Mouse (Mus musculus) CH12.LX (cell line): ENCODE results near the gene 2610301B20Rik. TPM values are rescaled to one million over a fixed set of nuclear protein-coding genes. Genes with fewer than 3 reads are reported as not detected.

Experiments
- DNase-seq: peaks from one replicate; pipeline ENCODE4 v3.0.0-alpha.2; 2013; ENCODE audit errors: extremely low read depth
- H3K27ac ChIP-seq: 2 replicates; pipeline ENCODE4 v1.5.1; 2012; ENCODE audit warnings: low read depth, mild to moderate bottlenecking, control low read depth, moderate library complexity; ENCODE audit not compliant: insufficient read depth
- H3K27me3 ChIP-seq: replicated peaks from 2 replicates; pipeline ENCODE3; 2012; ENCODE audit warnings: inconsistent platforms
- H3K36me3 ChIP-seq, 2 experiments: replicated peaks in 1 of 2; 2 replicates each; pipeline versions ENCODE3 to v1.6.1; 2012; ENCODE audit warnings: inconsistent platforms in 1 of 2, low read length in 1 of 2, mild to moderate bottlenecking in 1 of 2, mixed read lengths in 1 of 2, moderate library complexity in 1 of 2; ENCODE audit not compliant: control insufficient read depth in 1 of 2, insufficient read depth in 1 of 2
- H3K4me1 ChIP-seq, 2 experiments: 2 replicates each; pipeline ENCODE4 v1.6.1; 2012; ENCODE audit warnings: inconsistent platforms in 1 of 2, moderate library complexity in 1 of 2; ENCODE audit not compliant: insufficient read depth in 2 of 2, control insufficient read depth in 1 of 2
- H3K4me2 ChIP-seq: 2 replicates; pipeline ENCODE4 v1.6.1; 2012; ENCODE audit warnings: low read depth, mild to moderate bottlenecking, control low read depth; ENCODE audit not compliant: poor library complexity, insufficient read depth, severe bottlenecking
- H3K4me3 ChIP-seq, 3 experiments: fragments of 150-350 bp in 1 of 3; sonication (generic) in 1 of 3; replicated peaks in 1 of 3; 2 replicates each; pipeline versions ENCODE3 to v1.5.1; 2011 to 2012; ENCODE audit warnings: low read depth in 2 of 3, low read length in 2 of 3, mild to moderate bottlenecking in 2 of 3, moderate library complexity in 2 of 3, control low read depth in 1 of 3, improper control_type of control experiment in 1 of 3, inconsistent platforms in 1 of 3, mixed read lengths in 1 of 3; ENCODE audit not compliant: poor library complexity in 1 of 3
- H3K79me2 ChIP-seq: replicated peaks from 2 replicates; pipeline ENCODE4 v1.6.1; 2012; ENCODE audit warnings: mild to moderate bottlenecking, moderate library complexity; ENCODE audit not compliant: control insufficient read depth, poor library complexity, insufficient read depth, severe bottlenecking; ENCODE audit errors: extremely low read depth
- H3K9ac ChIP-seq: 2 replicates; pipeline ENCODE4 v1.6.1; 2012; ENCODE audit warnings: low read depth, mild to moderate bottlenecking, control low read depth, moderate library complexity; ENCODE audit not compliant: insufficient read depth
- H3K9me3 ChIP-seq: replicated peaks from 2 replicates; pipeline ENCODE3; 2012; ENCODE audit warnings: low read length, inconsistent platforms, mixed read lengths
- BHLHE40 ChIP-seq: IDR thresholded peaks from 2 replicates; pipeline ENCODE4 v1.6.1; 2011; ENCODE audit warnings: mild to moderate bottlenecking, low read depth, low read length, improper control_type of control experiment
- CTCF ChIP-seq, 2 experiments: IDR thresholded peaks in 1 of 2; conservative IDR thresholded peaks in 1 of 2; 2 replicates each; pipeline ENCODE4 v1.5.1; 2011 to 2012; ENCODE audit warnings: low read depth in 2 of 2, low read length in 2 of 2, improper control_type of control experiment in 1 of 2, inconsistent platforms in 1 of 2, mild to moderate bottlenecking in 1 of 2, moderate library complexity in 1 of 2
- E2F4 ChIP-seq: IDR thresholded peaks from 2 replicates; pipeline ENCODE4 v1.6.1; 2011; ENCODE audit warnings: low read depth, low read length, improper control_type of control experiment; ENCODE audit not compliant: insufficient replicate concordance
- EP300 ChIP-seq: IDR thresholded peaks from 2 replicates; pipeline ENCODE4 v1.6.1; 2011; ENCODE audit warnings: low read length, improper control_type of control experiment
- GABPA ChIP-seq: IDR thresholded peaks from 2 replicates; pipeline ENCODE4 v1.6.1; 2012; ENCODE audit warnings: low read depth, low read length, improper control_type of control experiment, inconsistent platforms; ENCODE audit not compliant: insufficient replicate concordance
- HCFC1 ChIP-seq: IDR thresholded peaks from 2 replicates; pipeline ENCODE4 v1.6.1; 2012; ENCODE audit warnings: low read depth, mild to moderate bottlenecking, inconsistent platforms, low read length, improper control_type of control experiment
- MEF2A ChIP-seq: IDR thresholded peaks from 2 replicates; pipeline ENCODE4 v1.6.1; 2014; ENCODE audit warnings: low read depth, mild to moderate bottlenecking, inconsistent platforms, low read length, improper control_type of control experiment, borderline replicate concordance
- NRF1 ChIP-seq: IDR thresholded peaks from 2 replicates; pipeline ENCODE4 v1.6.1; 2014; ENCODE audit warnings: low read depth, mild to moderate bottlenecking, inconsistent platforms, low read length, improper control_type of control experiment, moderate library complexity
- POLR2A ChIP-seq: IDR thresholded peaks from 2 replicates; pipeline ENCODE4 v1.6.1; 2011; ENCODE audit warnings: low read depth, mild to moderate bottlenecking, improper control_type of control experiment, low read length
- RCOR1 ChIP-seq: conservative IDR thresholded peaks from 2 replicates; pipeline ENCODE4 v1.6.1; 2012; ENCODE audit warnings: low read depth, mild to moderate bottlenecking, inconsistent platforms, low read length, improper control_type of control experiment
- USF1 ChIP-seq: IDR thresholded peaks from 2 replicates; pipeline ENCODE4 v1.6.1; 2014; ENCODE audit warnings: low read depth, mild to moderate bottlenecking, inconsistent platforms, low read length, improper control_type of control experiment
- ZC3H11A ChIP-seq: IDR thresholded peaks from 2 replicates; pipeline ENCODE4 v1.6.1; 2012; ENCODE audit warnings: low read depth, mild to moderate bottlenecking, inconsistent platforms, low read length, improper control_type of control experiment
- ZKSCAN1 ChIP-seq: IDR thresholded peaks from 2 replicates; pipeline ENCODE4 v1.6.1; 2012; ENCODE audit warnings: low read depth, inconsistent platforms, low read length, improper control_type of control experiment, borderline replicate concordance
- ZNF384 ChIP-seq: IDR thresholded peaks from 2 replicates; pipeline ENCODE4 v1.6.1; 2012; ENCODE audit warnings: low read depth, low read length, improper control_type of control experiment, inconsistent platforms
- dilution Hi-C: fragments of 300-500 bp; cut with MboI; formaldehyde crosslinking; loops from 2 replicates; pipeline ENCODE4 v1.14.3; 2020; ENCODE audit warnings: low sequenced_read_pairs; ENCODE audit not compliant: extremely low pct_unique_long_range_greater_than_20kb, extremely low pct_ligation_motif_present
- in situ Hi-C: fragments of 300-500 bp; cut with MboI; formaldehyde crosslinking; loops from 3 replicates; pipeline ENCODE4 v1.14.3; 2019; ENCODE audit warnings: low sequenced_read_pairs, low pct_ligation_motif_present, low pct_unique_long_range_greater_than_20kb, mixed read lengths
- polyA plus RNA-seq: library from polyadenylated mRNA; unstranded; fragments of >175 nt; gene quantifications from 2 replicates; pipeline ENCODE4 v1.2.1, GENCODE M21; 2012; ENCODE audit warnings: low read depth; ENCODE audit not compliant: insufficient read length
- total RNA-seq, 2 experiments: library from RNA; depleted of rRNA; stranded (reverse); fragments of 300-350 nt in 1 of 2; fragments of >200 nt in 1 of 2; gene quantifications; 2 replicates each; pipeline ENCODE4 v1.2.3; 2012 to 2014

2610301B20Rik gene
- total and polyA plus RNA-seq, 3 experiments, result 7.9 to 27.4 (median 22.5) TPM

- in situ Hi-C loops, result no loop called here
- H3K9me3 ChIP-seq, result no peaks in the 10 kb centered on the region
- no peak for DNase-seq
- H3K36me3 ChIP-seq, result no peaks in the 10 kb centered on the region
- H3K4me1 ChIP-seq, result 0 out of 4 replicates have a peak, but pooled peaks cover 0 to 2% of the 10 kb centered on the region in 2 experiments
- no peak overlapping the region for H3K4me3 ChIP-seq
- H3K4me2 ChIP-seq, result no peak overlapping the region
- no peak for TF ChIP-seq ZKSCAN1
- no peak for TF ChIP-seq RCOR1
- no peak for TF ChIP-seq ZC3H11A
- no peak for TF ChIP-seq BHLHE40
- no peak for TF ChIP-seq POLR2A
- no peak overlapping the region for H3K27ac ChIP-seq
- H3K27me3 ChIP-seq, result no peaks in the 10 kb centered on the region
- no peaks in the 10 kb centered on the region for H3K79me2 ChIP-seq
- dilution Hi-C loops, result no loop called here
- H3K9ac ChIP-seq, result no peak overlapping the region
Measured at GRCm38 (mm10) chr4:10859174-10859573, 15.1 kb upstream of the 2610301B20Rik start.

DNA sequence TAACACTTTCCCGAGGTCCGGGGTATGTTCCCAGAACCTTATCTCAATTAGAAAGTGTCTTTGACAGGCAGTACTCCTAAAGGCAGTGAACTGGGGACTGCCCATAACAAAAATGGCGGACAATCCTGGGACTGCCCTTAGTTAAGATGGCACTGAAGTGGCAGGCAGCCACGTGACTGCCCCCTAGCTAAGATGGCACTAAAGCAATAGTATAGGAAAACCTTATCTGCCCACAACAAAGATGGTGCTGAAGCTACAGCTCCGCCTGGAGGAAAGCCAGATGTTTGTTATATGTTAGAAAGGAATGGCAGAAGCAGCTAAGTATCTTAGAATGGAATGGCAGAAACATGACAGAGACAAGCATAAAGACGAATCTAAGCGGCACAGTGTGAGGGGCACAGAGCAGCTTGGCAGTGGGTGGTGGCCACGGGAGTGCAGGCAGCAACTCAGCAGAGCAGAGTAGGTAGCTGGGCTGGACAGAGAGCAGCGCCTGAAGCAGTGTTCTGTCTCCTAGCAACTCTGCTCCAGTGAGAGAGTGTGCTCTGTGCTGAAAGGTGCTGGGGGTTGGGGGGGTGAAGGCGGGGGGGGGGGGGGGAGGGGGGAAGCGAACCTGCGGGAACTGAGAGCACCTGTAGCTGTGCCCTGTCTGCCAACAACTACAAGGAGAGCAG lies 14.3 kb upstream of the 2610301B20Rik start:
- Histone ChIP-seq H3K4me1 (0 out of 4 replicates have a peak, but pooled peaks cover 0 to 2% of the 10 kb centered on the region in 2 experiments), H3K4me3 (no peak overlapping the region), H3K79me2 (no peaks in the 10 kb centered on the region), H3K27me3 (no peaks in the 10 kb centered on the region), H3K4me2 (no peak overlapping the region), H3K9me3 (peaks cover 2% of the 10 kb centered on the region), H3K36me3 (no peaks in the 10 kb centered on the region), H3K9ac (no peak overlapping the region), H3K27ac (no peak overlapping the region)
- peak; percentile 60 for TF ChIP-seq HCFC1
- TF ChIP-seq USF1, result peak; percentile 36; the same call in 1 of the 2 replicates
- TF ChIP-seq GABPA, result no peak
- no peak for TF ChIP-seq CTCF (conservative IDR thresholded peaks at IDR 0.05 in 1 of 2, IDR thresholded peaks at IDR 0.05 in 1 of 2; ENCODE audit: low read depth in 2 of 2, low read length in 2 of 2)
- TF ChIP-seq MEF2A, result no peak
- no peak for TF ChIP-seq E2F4
- no peak for TF ChIP-seq ZNF384
- TF ChIP-seq EP300, result no peak
- TF ChIP-seq NRF1, result peak; percentile 66
- dilution Hi-C loops, result no loop called here
- no peak for DNase-seq
- in situ Hi-C loops, result no loop called here
